Mouse (Mus musculus) midbrain, embryonic 10.5 days (tissue): Measurements from ENCODE around the gene Smg1. TPM values are rescaled to one million over a fixed set of nuclear protein-coding genes. Genes with fewer than 3 reads are reported as not detected.

Experiments
- DNase-seq: peaks from one replicate; pipeline ENCODE4 v3.0.0-alpha.2; 2017; ENCODE audit warnings: low spot score
- H3K27ac ChIP-seq: fragments of 300-500 bp; sonication (generic); replicated peaks from 2 replicates; pipeline ENCODE4 v1.5.1; 2016; ENCODE audit warnings: mild to moderate bottlenecking
- H3K27me3 ChIP-seq: fragments of 300-500 bp; sonication (generic); 2 replicates; pipeline ENCODE4 v1.6.1; 2016; ENCODE audit warnings: low read depth, mild to moderate bottlenecking; ENCODE audit not compliant: poor library complexity, severe bottlenecking
- H3K36me3 ChIP-seq: fragments of 300-500 bp; sonication (generic); 2 replicates; pipeline ENCODE4 v1.6.1; 2016; ENCODE audit warnings: mild to moderate bottlenecking, moderate library complexity
- H3K4me1 ChIP-seq: fragments of 300-500 bp; sonication (generic); 2 replicates; pipeline ENCODE4 v1.6.1; 2016
- H3K4me3 ChIP-seq: fragments of 300-500 bp; sonication (generic); 2 replicates; pipeline ENCODE4 v1.5.1; 2016; ENCODE audit warnings: mild to moderate bottlenecking, moderate library complexity
- H3K9me3 ChIP-seq: fragments of 300-500 bp; sonication (generic); replicated peaks from 2 replicates; pipeline ENCODE4 v1.6.1; 2016; ENCODE audit warnings: mild to moderate bottlenecking
- WGBS: fragments of 180-500 bp; shearing (Covaris S2); methylation state at CpG from one replicate; pipeline ENCODE4 v1.1.7; 2016; 5-methylcytosine and 5-hydroxymethylcytosine counted together
- polyA plus RNA-seq: library from polyadenylated mRNA; unstranded; fragments of >200 nt; fragmentation: Nextera tagmentation; extraction: Ambion mirVana; gene quantifications from 2 replicates; pipeline ENCODE4 v1.2.1, GENCODE M21; 2016

Smg1 gene
- polyA plus RNA-seq, 1 experiment from 2014 or later, result 17.2 TPM

- peaks cover 79% of the 10 kb centered on the region for H3K36me3 ChIP-seq
- H3K4me1 ChIP-seq, result peaks cover 25% of the 10 kb centered on the region
- WGBS, result 96% methylated on average over 4 of the region's 4 CpGs
These were observed 119.7 kb downstream of the Smg1 start for GRCm38 (mm10) chr7:118123512-118124411.

GRCm38 (mm10) chr7:118122235-118122634 is 121.2 kb downstream of the Smg1 start:
- H3K27me3 ChIP-seq, result no peaks in the 10 kb centered on the region
- H3K4me1 ChIP-seq, result peaks cover 15% of the 10 kb centered on the region
- peaks cover 88% of the 10 kb centered on the region for H3K36me3 ChIP-seq
- no peak overlapping the region for H3K27ac ChIP-seq
- no peak for DNase-seq
- WGBS, result 98% methylated on average over 7 of the region's 7 CpGs
- H3K9me3 ChIP-seq, result no peaks in the 10 kb centered on the region
- no peak overlapping the region for H3K4me3 ChIP-seq

More at GRCm38 (mm10) chr7:118123512-118124411, 119.7 kb downstream of the Smg1 start:
- no peak overlapping the region for H3K27ac ChIP-seq
- no peaks in the 10 kb centered on the region for H3K27me3 ChIP-seq
- no peak for DNase-seq
- no peaks in the 10 kb centered on the region for H3K9me3 ChIP-seq
- no peak overlapping the region for H3K4me3 ChIP-seq

GRCm38 (mm10) chr7:118120654-118121053 is 122.8 kb downstream of the Smg1 start:
- H3K27me3 ChIP-seq, result no peaks in the 10 kb centered on the region
- no peaks in the 10 kb centered on the region for H3K9me3 ChIP-seq
- peaks cover 10% of the 10 kb centered on the region for H3K4me1 ChIP-seq
- no peak for DNase-seq
- no peak overlapping the region for H3K27ac ChIP-seq
- WGBS, result 71% methylated on average over 1 of the region's 1 CpGs
- H3K4me3 ChIP-seq, result no peak overlapping the region
- peaks cover 73% of the 10 kb centered on the region for H3K36me3 ChIP-seq

- H3K27ac ChIP-seq, result no peak overlapping the region
- no peak overlapping the region for H3K4me3 ChIP-seq
- H3K4me1 ChIP-seq, result peaks cover 13% of the 10 kb centered on the region
- H3K9me3 ChIP-seq, result no peaks in the 10 kb centered on the region
- no peaks in the 10 kb centered on the region for H3K27me3 ChIP-seq
- peaks cover 73% of the 10 kb centered on the region for H3K36me3 ChIP-seq
- WGBS, result 90% methylated on average over 5 of the region's 5 CpGs
- DNase-seq, result no peak
These were observed 123.5 kb downstream of the Smg1 start for GRCm38 (mm10) chr7:118119946-118120345.

GRCm38 (mm10) chr7:118119142-118119541 is 124.3 kb downstream of the Smg1 start:
- H3K9me3 ChIP-seq, result no peaks in the 10 kb centered on the region
- H3K4me1 ChIP-seq, result peaks cover 21% of the 10 kb centered on the region
- no peak overlapping the region for H3K4me3 ChIP-seq
- H3K36me3 ChIP-seq, result peaks cover 75% of the 10 kb centered on the region
- H3K27me3 ChIP-seq, result no peaks in the 10 kb centered on the region
- H3K27ac ChIP-seq, result no peak overlapping the region
- WGBS, result 60% methylated on average over 2 of the region's 2 CpGs
- no peak for DNase-seq

- Histone ChIP-seq H3K9me3 (no peaks in the 10 kb centered on the region), H3K36me3 (peaks cover 75% of the 10 kb centered on the region), H3K27ac (no peak overlapping the region), H3K4me1 (peaks cover 28% of the 10 kb centered on the region), H3K27me3 (no peaks in the 10 kb centered on the region), H3K4me3 (no peak overlapping the region)
- DNase-seq, result no peak
- WGBS, result 88% methylated on average over 3 of the region's 3 CpGs
These were observed 125.0 kb downstream of the Smg1 start for GRCm38 (mm10) chr7:118118426-118118825.

- 54% methylated on average over 4 of the region's 4 CpGs for WGBS
- no peak for DNase-seq
- no peak overlapping the region for H3K4me3 ChIP-seq
- peaks cover 36% of the 10 kb centered on the region for H3K4me1 ChIP-seq
- no peaks in the 10 kb centered on the region for H3K27me3 ChIP-seq
- H3K9me3 ChIP-seq, result no peaks in the 10 kb centered on the region
- H3K27ac ChIP-seq, result peak overlapping the region; percentile 99
- peaks cover 75% of the 10 kb centered on the region for H3K36me3 ChIP-seq
These were observed 125.8 kb downstream of the Smg1 start for GRCm38 (mm10) chr7:118117539-118118210.

- Histone ChIP-seq H3K27me3 (no peaks in the 10 kb centered on the region), H3K4me1 (peaks cover 43% of the 10 kb centered on the region)
- 23% methylated on average over 8 of the region's 8 CpGs for WGBS
These were observed 126.5 kb downstream of the Smg1 start for GRCm38 (mm10) chr7:118116787-118117538.

GRCm38 (mm10) chr7:118115877-118116568 is 127.4 kb downstream of the Smg1 start, which contains the start of gene Rps15a:
Gene Rps15a, minus strand, starts transcription at chr7:118116188.
- under 1% methylated on average over 40 of the region's 40 CpGs for WGBS
- Histone ChIP-seq H3K4me3 (peak within 1 kb of the TSS; percentile 95), H3K9me3 (no peaks in the 10 kb centered on the region), H3K4me1 (peaks cover 52% of the 10 kb centered on the region), H3K27ac (peak within 1 kb of the TSS; percentile 99), H3K36me3 (peaks cover 75% of the 10 kb centered on the region), H3K27me3 (no peaks in the 10 kb centered on the region)
- peak; percentile 90 for DNase-seq

More at GRCm38 (mm10) chr7:118116787-118117538, 126.5 kb downstream of the Smg1 start:
- DNase-seq, result no peak
- H3K9me3 ChIP-seq, result no peaks in the 10 kb centered on the region
- H3K27ac ChIP-seq, result peak overlapping the region; percentile 99
- peak overlapping the region; percentile 95 for H3K4me3 ChIP-seq
- peaks cover 75% of the 10 kb centered on the region for H3K36me3 ChIP-seq

GRCm38 (mm10) chr7:118115533-118115876 is 128.0 kb downstream of the Smg1 start:
- Histone ChIP-seq H3K27ac (peak overlapping the region; percentile 99), H3K4me3 (peak overlapping the region; percentile 95), H3K4me1 (peaks cover 57% of the 10 kb centered on the region), H3K36me3 (peaks cover 75% of the 10 kb centered on the region), H3K9me3 (no peaks in the 10 kb centered on the region), H3K27me3 (no peaks in the 10 kb centered on the region)
- DNase-seq, result no peak
- under 1% methylated on average over 20 of the region's 20 CpGs for WGBS

GRCm38 (mm10) chr7:118113541-118114297 is 129.8 kb downstream of the Smg1 start:
- H3K4me1 ChIP-seq, result peaks cover 57% of the 10 kb centered on the region
- 78% methylated on average over 5 of the region's 5 CpGs for WGBS
- DNase-seq, result no peak

More at GRCm38 (mm10) chr7:118113541-118114297, 129.8 kb downstream of the Smg1 start:
- no peak overlapping the region for H3K27ac ChIP-seq
- no peaks in the 10 kb centered on the region for H3K27me3 ChIP-seq
- H3K36me3 ChIP-seq, result peaks cover 75% of the 10 kb centered on the region
- no peaks in the 10 kb centered on the region for H3K9me3 ChIP-seq
- H3K4me3 ChIP-seq, result peak overlapping the region; percentile 95
